Mouse (Mus musculus): ENCODE measurements at regions not wholly inside any gene's neighbourhood (a gene's known extent, or its start where the extent isn't known, plus 50 kb on each side); places are given as distances from the start of the nearest gene placed in this dataset.
A peak's percentile ranks its signal among the peaks of the same experiment; 100 is the strongest.
"Not testable (repeated sequence)": the region's sequence is repeated elsewhere in the genome, so short reads cannot be mapped to it uniquely, and the experiment has no call there.

GRCm38 (mm10) chr17:6853641-6854040 is 71.1 kb upstream of the Ezr start:
- TF ChIP-seq CTCF (IDR thresholded peaks at IDR 0.05) (no peak), POLR2A (IDR thresholded peaks at IDR 0.05; ENCODE audit: insufficient read depth, low read depth, low read length) (no peak)
- no peaks in the 10 kb centered on the region for H3K36me3 ChIP-seq (ENCODE audit: control insufficient read depth, insufficient read depth, low read length)

GRCm38 (mm10) chr17:6852177-6852947 is 69.8 kb upstream of the Ezr start:
- Histone ChIP-seq H3K79me2 (replicated peaks; ENCODE audit: control insufficient read depth, insufficient read depth, low read length) (no peaks in the 10 kb centered on the region), H3K27ac (no peak overlapping the region), H3K27me3 (ENCODE audit: control insufficient read depth, insufficient read depth, low read length) (no peaks in the 10 kb centered on the region), H3K36me3 (ENCODE audit: control insufficient read depth, insufficient read depth, low read length) (no peaks in the 10 kb centered on the region), H3K4me3 (no peak overlapping the region), H3K4me1 (ENCODE audit: control insufficient read depth, insufficient read depth, low read length) (no peaks in the 10 kb centered on the region), H3K9ac (ENCODE audit: low read depth, low read length) (no peak overlapping the region)
- intact Hi-C loops (cut with DNase I), result no loop called here
- 62% methylated on average over 11 of the region's 11 CpGs for WGBS
- no peak for TF ChIP-seq EP300 (IDR thresholded peaks at IDR 0.05; ENCODE audit: insufficient read depth, low read depth, low read length)
- peak; percentile 49 for TF ChIP-seq CTCF (IDR thresholded peaks at IDR 0.05)
- TF ChIP-seq POLR2A (IDR thresholded peaks at IDR 0.05; ENCODE audit: insufficient read depth, low read depth, low read length), result no peak
- no peak for DNase-seq

More at GRCm38 (mm10) chr17:6853641-6854040, 71.1 kb upstream of the Ezr start:
- H3K27ac ChIP-seq, result no peak overlapping the region
- 82% methylated on average over 6 of the region's 6 CpGs for WGBS
- H3K27me3 ChIP-seq (ENCODE audit: control insufficient read depth, insufficient read depth, low read length), result no peaks in the 10 kb centered on the region
- H3K4me3 ChIP-seq, result no peak overlapping the region
- no peaks in the 10 kb centered on the region for H3K79me2 ChIP-seq (replicated peaks; ENCODE audit: control insufficient read depth, insufficient read depth, low read length)
- no peaks in the 10 kb centered on the region for H3K4me1 ChIP-seq (ENCODE audit: control insufficient read depth, insufficient read depth, low read length)
- no peak for DNase-seq
- H3K9ac ChIP-seq (ENCODE audit: low read depth, low read length), result no peak overlapping the region
- intact Hi-C loops (cut with DNase I), result no loop called here

GRCm38 (mm10) chr17:6850513-6850912 is 67.9 kb upstream of the Ezr start:
- H3K79me2 ChIP-seq (replicated peaks; ENCODE audit: control insufficient read depth, insufficient read depth, low read length), result no peaks in the 10 kb centered on the region
- no peaks in the 10 kb centered on the region for H3K27me3 ChIP-seq (ENCODE audit: control insufficient read depth, insufficient read depth, low read length)
- no peak overlapping the region for H3K9ac ChIP-seq (ENCODE audit: low read depth, low read length)
- no peak overlapping the region for H3K4me3 ChIP-seq
- TF ChIP-seq POLR2A (IDR thresholded peaks at IDR 0.05; ENCODE audit: insufficient read depth, low read depth, low read length), result no peak
- TF ChIP-seq EP300 (IDR thresholded peaks at IDR 0.05; ENCODE audit: insufficient read depth, low read depth, low read length), result no peak
- no peak for TF ChIP-seq CTCF (IDR thresholded peaks at IDR 0.05)
- no peaks in the 10 kb centered on the region for H3K4me1 ChIP-seq (ENCODE audit: control insufficient read depth, insufficient read depth, low read length)
- no peaks in the 10 kb centered on the region for H3K36me3 ChIP-seq (ENCODE audit: control insufficient read depth, insufficient read depth, low read length)
- H3K27ac ChIP-seq, result no peak overlapping the region
- intact Hi-C loops (cut with DNase I), result no loop called here
- DNase-seq, result no peak

- H3K27ac ChIP-seq; H3K4me1 ChIP-seq (ENCODE audit: control insufficient read depth, insufficient read depth, low read length); H3K9ac ChIP-seq (ENCODE audit: low read depth, low read length); DNase-seq; H3K27me3 ChIP-seq (ENCODE audit: control insufficient read depth, insufficient read depth, low read length); H3K36me3 ChIP-seq (ENCODE audit: control insufficient read depth, insufficient read depth, low read length); H3K4me3 ChIP-seq; H3K79me2 ChIP-seq (replicated peaks; ENCODE audit: control insufficient read depth, insufficient read depth, low read length); intact Hi-C loops (cut with DNase I): not testable (repeated sequence)
- 87% methylated on average over 19 of the region's 19 CpGs for WGBS
Measured at GRCm38 (mm10) chr17:6841781-6842465, 59.3 kb upstream of the Ezr start.

GRCm38 (mm10) chr17:6835333-6835916 is 52.8 kb upstream of the Ezr start:
- Histone ChIP-seq H3K9ac (ENCODE audit: low read depth, low read length) (no peak overlapping the region), H3K27me3 (ENCODE audit: control insufficient read depth, insufficient read depth, low read length) (no peaks in the 10 kb centered on the region), H3K36me3 (ENCODE audit: control insufficient read depth, insufficient read depth, low read length) (no peaks in the 10 kb centered on the region), H3K4me3 (no peak overlapping the region), H3K79me2 (replicated peaks; ENCODE audit: control insufficient read depth, insufficient read depth, low read length) (no peaks in the 10 kb centered on the region), H3K27ac (no peak overlapping the region), H3K4me1 (ENCODE audit: control insufficient read depth, insufficient read depth, low read length) (no peaks in the 10 kb centered on the region)
- DNase-seq, result peak; percentile 58 to 61
- intact Hi-C loops (cut with DNase I), result no loop called here
- TF ChIP-seq CTCF (IDR thresholded peaks at IDR 0.05), result no peak
- no peak for TF ChIP-seq EP300 (IDR thresholded peaks at IDR 0.05; ENCODE audit: insufficient read depth, low read depth, low read length)
- TF ChIP-seq POLR2A (IDR thresholded peaks at IDR 0.05; ENCODE audit: insufficient read depth, low read depth, low read length), result no peak
- 37% methylated on average over 7 of the region's 7 CpGs for WGBS

Measured in heart, adult 2 months (tissue).